Mouse (Mus musculus): Measurements from ENCODE around the gene Brpf1. TPM values are rescaled to one million over a fixed set of nuclear protein-coding genes. Genes with fewer than 3 reads are reported as not detected.

The Brpf1 gene
- total RNA-seq, 2 experiments from 2014 or later, result 13.7 to 18.2 TPM

DNA sequence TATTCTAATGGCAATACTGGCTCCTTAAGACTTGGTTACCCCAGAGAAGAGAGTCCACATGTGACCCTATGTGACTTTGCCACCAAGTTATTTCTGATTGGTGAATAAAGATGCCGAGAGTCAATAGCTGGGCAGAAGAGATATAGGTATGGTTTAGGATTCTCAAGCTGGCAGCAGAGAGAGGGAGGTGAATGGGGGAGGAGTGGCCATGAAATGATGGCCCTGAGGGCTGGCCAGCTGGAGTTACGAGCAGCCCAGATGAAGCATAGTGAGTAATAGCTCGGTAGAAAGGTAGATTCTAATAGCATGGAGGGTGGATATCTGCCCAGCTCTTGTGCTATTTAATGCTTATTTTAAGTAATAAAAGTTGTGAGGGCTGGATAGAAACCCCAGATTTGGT lies 45.9 kb downstream of the Brpf1 start:
- DNase-seq, result no peak

DNA sequence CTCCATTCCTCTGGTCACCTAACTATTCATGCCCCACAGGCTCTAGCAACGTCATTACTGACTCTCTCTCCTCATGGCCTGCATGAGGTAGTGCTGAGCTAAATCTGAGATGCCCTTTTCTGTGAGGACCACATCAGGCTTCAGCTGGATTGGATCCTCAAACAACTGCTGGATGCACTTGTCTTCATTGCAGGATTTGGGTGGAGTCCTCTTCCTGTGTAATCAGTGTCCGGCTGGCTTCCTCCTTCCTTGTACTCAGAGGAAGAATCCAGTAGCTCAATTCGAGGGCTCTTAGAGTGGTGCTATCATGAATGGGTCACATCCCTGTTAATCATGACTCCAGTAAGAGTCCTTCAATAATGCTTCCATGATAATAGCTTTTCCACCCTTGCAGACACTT lies 46.8 kb downstream of the Brpf1 start:
- no peak for DNase-seq

DNA sequence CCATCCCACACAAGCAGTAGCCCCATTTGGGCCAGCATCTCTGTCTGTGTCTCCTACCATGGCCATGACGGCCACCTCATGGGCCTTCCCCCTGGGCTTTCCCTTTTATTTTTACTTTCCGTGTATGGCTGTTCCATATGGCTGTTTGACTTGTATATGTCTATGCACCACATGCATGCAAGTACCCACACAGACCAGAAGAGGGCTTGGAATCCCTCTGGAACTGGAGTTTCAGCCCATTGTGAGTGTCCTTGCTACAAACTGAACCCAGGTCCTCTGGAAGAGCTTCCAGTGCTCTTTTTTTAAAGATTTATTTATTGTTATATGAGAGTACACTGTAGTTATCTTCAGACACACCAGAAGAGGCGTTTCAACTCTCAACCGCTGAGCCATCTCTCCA lies 54.5 kb downstream of the Brpf1 start:
- no peak for DNase-seq

DNA sequence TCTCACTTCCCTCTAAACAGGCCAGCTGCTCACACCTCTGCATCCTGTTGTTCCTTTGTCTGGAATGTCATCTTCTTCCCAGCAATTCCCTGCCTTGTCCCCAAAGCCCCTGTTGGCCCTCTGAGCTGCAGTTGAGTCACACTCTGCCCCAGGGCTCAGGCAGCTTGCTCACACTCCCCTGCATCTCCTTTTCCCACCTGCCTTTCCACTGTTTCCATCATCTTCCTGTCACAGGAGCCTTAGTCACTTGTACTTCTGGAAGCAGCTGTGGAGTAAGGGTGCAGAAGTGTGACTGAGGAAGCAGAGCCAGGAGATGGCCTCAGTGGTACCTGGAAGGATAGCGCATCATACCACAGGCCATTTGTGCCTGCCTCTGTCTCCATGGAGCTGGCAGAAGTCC lies 55.3 kb downstream of the Brpf1 start:
- DNase-seq, result no peak

DNA sequence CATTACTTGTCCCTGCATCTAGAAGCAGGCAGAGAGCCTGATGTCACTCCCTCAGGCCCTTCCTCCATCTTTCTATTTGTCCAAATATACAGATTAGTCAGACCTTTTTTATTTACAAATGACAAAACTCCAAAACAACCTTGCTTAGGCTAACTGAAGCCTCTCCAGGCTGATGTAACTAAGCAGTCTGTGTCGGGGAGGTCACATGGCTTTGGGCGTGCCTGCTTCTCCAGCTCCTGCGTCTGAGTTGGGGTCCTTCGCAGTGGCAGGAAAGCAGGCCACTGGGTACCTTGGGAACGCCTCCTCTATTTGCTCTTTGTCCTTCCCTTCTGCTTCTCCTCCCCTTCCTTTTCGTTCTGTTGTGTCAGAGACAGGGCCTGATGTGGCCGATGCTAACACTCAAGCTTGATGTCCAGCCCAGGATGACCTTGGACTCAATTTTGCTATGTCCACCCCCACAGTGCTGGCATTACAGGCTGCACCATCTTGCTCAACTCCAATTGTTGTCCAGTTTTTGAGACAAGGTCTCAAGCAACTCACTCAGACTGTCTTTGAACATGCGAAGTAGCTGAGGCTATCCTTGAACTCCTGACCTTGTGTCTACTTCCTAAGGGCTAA lies 57.7 kb downstream of the Brpf1 start:
- no peak for DNase-seq

DNA sequence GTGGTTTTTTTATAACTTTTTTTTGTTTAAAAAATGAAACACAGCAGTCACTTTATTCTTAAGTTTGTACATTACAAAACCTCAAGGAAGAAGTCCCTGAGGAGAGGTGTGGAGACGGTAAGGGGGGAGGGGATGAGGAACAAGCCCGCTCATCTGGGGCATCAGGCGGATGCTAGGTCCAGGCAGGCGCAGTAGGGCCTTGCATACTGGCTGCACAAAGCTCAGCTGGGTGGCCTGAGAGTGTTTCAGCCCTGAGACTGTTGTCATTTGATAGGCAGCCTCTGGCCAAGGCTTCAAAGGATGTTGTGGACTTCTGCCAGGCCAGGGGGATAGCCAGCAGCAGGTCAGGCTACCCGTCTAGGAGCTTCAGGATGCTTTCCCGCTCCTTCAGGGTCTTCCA lies 59.7 kb downstream of the Brpf1 start:
- no peak for DNase-seq

DNA sequence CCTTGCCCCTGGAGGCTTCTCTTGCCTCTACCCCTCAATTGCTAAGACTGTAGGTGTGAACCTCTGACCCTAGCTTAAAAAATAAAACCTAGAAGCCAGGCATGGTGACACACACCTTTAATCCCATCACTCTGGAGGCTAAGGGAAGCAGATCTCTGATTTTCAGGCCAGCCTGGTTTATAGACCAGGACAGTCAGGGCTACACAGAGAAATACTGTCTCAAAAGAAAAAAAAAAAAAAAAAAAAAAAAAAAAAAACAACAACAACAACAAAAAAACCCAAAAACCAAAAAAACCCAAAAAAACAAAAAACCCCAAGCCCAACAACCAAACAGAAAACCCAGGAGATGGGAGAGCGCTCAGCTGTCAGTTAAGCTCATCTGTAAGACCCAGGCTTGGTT lies 60.6 kb downstream of the Brpf1 start:
- no peak for DNase-seq

DNA sequence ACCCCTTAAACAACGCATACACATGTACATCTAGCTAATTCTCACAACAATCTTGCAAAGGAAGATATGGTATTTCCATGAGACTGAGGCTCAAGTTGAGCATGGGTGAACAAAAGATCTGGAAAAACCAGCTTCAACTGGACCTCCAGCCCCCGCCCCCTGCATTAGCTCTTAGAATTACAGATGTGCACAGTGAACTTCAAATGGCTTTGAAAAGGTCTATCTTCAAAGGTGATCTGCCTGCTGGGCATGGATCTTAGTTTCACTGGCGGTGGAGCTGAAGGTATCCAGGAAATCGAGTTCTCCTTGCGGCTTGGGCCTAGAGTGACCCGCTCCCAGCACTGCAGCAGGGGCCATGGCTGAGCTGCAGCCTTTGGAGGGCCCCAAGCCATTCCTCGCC lies 61.2 kb downstream of the Brpf1 start:
- DNase-seq, result no peak

DNA sequence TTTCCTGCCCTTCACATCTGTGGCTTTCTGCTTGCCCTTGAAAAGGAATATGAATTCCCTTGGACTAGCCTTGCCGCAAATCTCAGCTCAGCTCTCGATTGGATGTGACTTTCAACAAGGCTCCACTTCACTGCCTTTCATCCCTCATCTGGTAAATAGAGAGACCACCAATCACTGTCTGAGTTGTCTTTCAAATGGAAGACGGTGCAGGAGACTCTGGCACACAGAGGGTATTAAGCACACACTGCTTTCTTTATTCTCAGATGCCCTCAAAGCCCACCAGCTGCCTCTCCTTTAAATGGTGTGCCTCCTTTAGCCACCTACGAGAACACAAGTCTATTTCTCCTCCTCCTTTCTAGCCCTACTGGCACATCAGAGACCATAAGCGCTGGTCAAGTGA lies 61.6 kb downstream of the Brpf1 start:
- no peak for DNase-seq

DNA sequence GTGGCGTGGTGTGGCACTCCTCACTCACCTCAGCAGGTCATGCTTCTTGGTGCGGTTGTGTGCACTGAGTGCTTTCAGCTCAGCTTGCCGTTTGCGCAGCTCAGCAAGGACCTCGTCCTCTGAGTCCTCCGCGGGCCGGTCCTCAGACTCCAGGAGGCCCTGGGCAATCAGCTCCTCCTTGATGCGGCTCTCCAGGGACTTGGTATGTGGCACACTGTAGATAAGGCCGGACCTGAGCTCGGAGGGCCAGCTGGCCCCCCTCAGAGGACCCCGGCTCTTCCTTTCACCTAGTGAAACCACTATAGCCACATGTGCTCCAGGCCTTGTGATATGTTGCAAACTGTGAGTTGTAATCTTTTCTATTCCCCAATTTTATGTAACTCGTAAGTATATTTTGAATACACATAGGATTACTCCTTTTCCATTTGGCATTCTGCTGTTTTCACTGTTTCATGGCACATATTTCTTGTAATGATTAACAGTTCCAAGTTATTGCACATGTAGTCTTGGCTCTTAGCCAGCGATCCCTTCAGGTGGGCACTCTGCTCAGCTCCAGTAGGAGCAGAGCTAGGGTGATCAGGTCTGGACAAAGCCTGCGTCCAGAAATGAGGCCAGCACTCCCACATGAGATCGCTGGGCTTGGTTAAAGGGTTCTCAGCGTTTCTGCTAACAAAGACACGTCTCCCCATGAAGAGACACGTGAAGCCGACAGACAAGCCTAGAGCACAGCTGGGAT lies 63.4 kb downstream of the Brpf1 start:
- no peak for DNase-seq

DNA sequence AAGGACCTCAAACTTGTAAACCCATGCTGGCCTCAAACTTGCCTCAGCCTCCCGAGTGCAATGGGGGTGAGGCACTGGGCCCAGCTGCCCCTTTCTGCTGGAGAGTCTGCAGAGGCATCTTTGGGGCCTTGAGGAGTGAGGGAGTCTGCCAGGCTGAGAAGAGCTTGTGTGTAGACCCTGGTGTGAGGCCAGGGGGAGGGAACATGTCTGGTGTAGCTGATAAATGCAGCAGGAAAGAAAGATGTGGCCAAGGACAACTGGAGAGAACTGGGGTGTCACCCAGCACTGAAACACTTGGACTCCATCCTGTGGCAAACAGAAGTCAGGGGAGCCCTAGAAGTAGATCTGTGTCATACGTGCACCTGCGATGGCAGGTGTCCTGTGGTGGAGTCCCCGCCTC lies 66.6 kb downstream of the Brpf1 start:
- no peak for DNase-seq

Other genes starting within 250 kb of the Brpf1 start
- gene Setd5, start 229.8 kb upstream of the Brpf1 start, total RNA-seq (2021), result 10 to 100 TPM; 54.8 to 82.3 TPM
- under 1 TPM; 0.75 to 0.81 TPM for gene Lhfpl4, start 111.8 kb upstream of the Brpf1 start, total RNA-seq (2021)
- 10 to 100 TPM; 11.9 to 13.2 TPM for gene Mtmr14, start 69.3 kb upstream of the Brpf1 start, total RNA-seq (2021)
- under 1 TPM in 1 of 2 experiments, not detected in 1; 0.23 TPM for gene Cpne9, start 24.8 kb upstream of the Brpf1 start, total RNA-seq (2021)
- gene Ogg1, start 19.8 kb downstream of the Brpf1 start, total RNA-seq (2021), result 1 to 10 TPM; 8.1 to 8.2 TPM
- gene Camk1, start 36.8 kb downstream of the Brpf1 start, total RNA-seq (2021), result 10 to 100 TPM; 35.9 to 44.2 TPM
- 10 to 100 TPM; 18.8 to 21.7 TPM for gene Tada3, start 70.7 kb downstream of the Brpf1 start, total RNA-seq (2021)
- 10 to 100 TPM; 86.3 to 94.5 TPM for gene Arpc4, start 71.0 kb downstream of the Brpf1 start, total RNA-seq (2021)
- gene Ttll3, start 82.1 kb downstream of the Brpf1 start, total RNA-seq (2021), result 1 to 10 TPM; 1.1 to 2.2 TPM
- 10 to 100 TPM; 10.0 to 11.3 TPM for gene Rpusd3, start 112.2 kb downstream of the Brpf1 start, total RNA-seq (2021)
- gene Cidec, start 128.6 kb downstream of the Brpf1 start, total RNA-seq (2021), result 1 to 10 TPM; 3.9 to 6.4 TPM
- 10 to 100 TPM; 27.9 to 32.7 TPM for gene Jagn1, start 135.4 kb downstream of the Brpf1 start, total RNA-seq (2021)
- under 1 TPM; 0.45 to 0.61 TPM for gene Il17re, start 151.3 kb downstream of the Brpf1 start, total RNA-seq (2021)
- 1 to 10 TPM; 5.9 to 9.1 TPM for gene Il17rc, start 164.3 kb downstream of the Brpf1 start, total RNA-seq (2021)
- gene Creld1, start 176.2 kb downstream of the Brpf1 start, total RNA-seq (2021), result 10 to 100 TPM; 33.8 to 39.8 TPM
- under 1 TPM; 0.20 to 0.23 TPM for gene Prrt3, start 194.8 kb downstream of the Brpf1 start, total RNA-seq (2021)
- 10 to 100 TPM; 52.1 to 55.1 TPM for gene Emc3, start 224.5 kb downstream of the Brpf1 start, total RNA-seq (2021)
- gene Fancd2, start 224.5 kb downstream of the Brpf1 start, total RNA-seq (2021), result 1 to 10 TPM; 2.3 to 2.4 TPM

All from gastrocnemius, postnatal 10 days (tissue).